Mouse (Mus musculus) midbrain, embryonic 10.5 days (tissue): ENCODE results near the gene 4930507D05Rik. TPM values are rescaled to one million over a fixed set of nuclear protein-coding genes. Genes with fewer than 3 reads are reported as not detected.

ENCODE experiments used
- DNase-seq: peaks from one replicate; pipeline ENCODE4 v3.0.0-alpha.2; 2017; ENCODE audit warnings: low spot score
- H3K27ac ChIP-seq: fragments of 300-500 bp; sonication (generic); replicated peaks from 2 replicates; pipeline ENCODE4 v1.5.1; 2016; ENCODE audit warnings: mild to moderate bottlenecking
- H3K27me3 ChIP-seq: fragments of 300-500 bp; sonication (generic); 2 replicates; pipeline ENCODE4 v1.6.1; 2016; ENCODE audit warnings: low read depth, mild to moderate bottlenecking; ENCODE audit not compliant: poor library complexity, severe bottlenecking
- H3K36me3 ChIP-seq: fragments of 300-500 bp; sonication (generic); 2 replicates; pipeline ENCODE4 v1.6.1; 2016; ENCODE audit warnings: mild to moderate bottlenecking, moderate library complexity
- H3K4me1 ChIP-seq: fragments of 300-500 bp; sonication (generic); 2 replicates; pipeline ENCODE4 v1.6.1; 2016
- H3K4me3 ChIP-seq: fragments of 300-500 bp; sonication (generic); 2 replicates; pipeline ENCODE4 v1.5.1; 2016; ENCODE audit warnings: mild to moderate bottlenecking, moderate library complexity
- H3K9me3 ChIP-seq: fragments of 300-500 bp; sonication (generic); replicated peaks from 2 replicates; pipeline ENCODE4 v1.6.1; 2016; ENCODE audit warnings: mild to moderate bottlenecking
- WGBS: fragments of 180-500 bp; shearing (Covaris S2); methylation state at CpG from one replicate; pipeline ENCODE4 v1.1.7; 2016; 5-methylcytosine and 5-hydroxymethylcytosine counted together
- polyA plus RNA-seq: library from polyadenylated mRNA; unstranded; fragments of >200 nt; fragmentation: Nextera tagmentation; extraction: Ambion mirVana; gene quantifications from 2 replicates; pipeline ENCODE4 v1.2.1, GENCODE M21; 2016

4930507D05Rik gene
- polyA plus RNA-seq: 0.66 and 1.0 TPM in 2 replicates

DNA sequence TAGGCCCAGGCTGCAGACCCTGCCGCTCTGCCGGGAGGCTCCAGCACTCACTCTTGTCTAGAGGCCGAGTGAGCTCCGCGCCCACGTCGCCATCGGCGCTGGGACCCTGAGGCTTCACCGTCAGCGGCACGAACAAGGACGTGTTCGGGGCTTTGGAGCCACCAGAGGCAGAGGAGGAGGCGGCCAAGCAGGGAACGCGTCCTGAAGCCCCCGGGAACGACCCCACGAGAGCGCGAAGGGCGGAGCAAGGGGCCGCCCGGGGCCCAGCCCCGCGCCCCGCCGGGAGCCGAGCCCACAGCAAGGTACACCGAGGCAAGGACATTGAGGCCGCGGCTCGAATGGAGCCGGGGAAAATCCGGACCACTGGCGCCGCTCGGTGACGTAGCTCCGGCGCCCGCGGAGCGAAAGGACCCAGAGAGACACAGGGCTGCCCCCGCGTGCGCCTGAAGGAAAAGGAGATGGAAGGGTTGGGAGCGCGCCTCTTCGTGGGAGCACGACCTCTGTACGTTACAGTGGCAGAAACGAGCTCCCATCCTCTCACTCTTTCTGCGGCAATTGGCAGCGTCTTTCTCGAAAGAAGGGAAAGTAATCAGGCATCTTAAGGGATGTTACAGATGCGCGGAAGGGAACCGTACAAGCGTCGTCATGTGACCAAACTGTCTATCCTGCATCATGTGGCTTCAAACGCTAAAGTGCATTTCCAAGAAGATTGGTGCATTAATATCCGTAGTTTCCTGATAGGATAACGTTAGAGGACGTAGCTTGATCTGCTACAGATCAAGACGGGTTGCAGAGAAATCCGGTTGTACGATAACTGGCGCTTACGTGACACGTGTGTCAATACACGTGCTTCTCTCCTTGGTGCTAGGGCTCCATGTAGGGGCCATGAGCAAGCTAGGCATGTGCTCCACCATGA, at the start of gene 4930507D05Rik, which contains the start of gene Supv3l1:
4930507D05Rik (plus strand) TSS at position 126 of the 916 bp plus-strand sequence.
Supv3l1 (minus strand) TSS at position 375 of the 916 bp plus-strand sequence.
- Histone ChIP-seq H3K4me3 (peak within 1 kb of the TSS; percentile 92), H3K9me3 (no peaks in the 10 kb centered on the region), H3K36me3 (peaks cover 35% of the 10 kb centered on the region), H3K27me3 (no peaks in the 10 kb centered on the region), H3K4me1 (peaks cover 19% of the 10 kb centered on the region), H3K27ac (peak within 1 kb of the TSS; percentile 99)
- DNase-seq: peak; percentile 89
- WGBS: under 1% methylated on average over 73 of the region's 73 CpGs

DNA sequence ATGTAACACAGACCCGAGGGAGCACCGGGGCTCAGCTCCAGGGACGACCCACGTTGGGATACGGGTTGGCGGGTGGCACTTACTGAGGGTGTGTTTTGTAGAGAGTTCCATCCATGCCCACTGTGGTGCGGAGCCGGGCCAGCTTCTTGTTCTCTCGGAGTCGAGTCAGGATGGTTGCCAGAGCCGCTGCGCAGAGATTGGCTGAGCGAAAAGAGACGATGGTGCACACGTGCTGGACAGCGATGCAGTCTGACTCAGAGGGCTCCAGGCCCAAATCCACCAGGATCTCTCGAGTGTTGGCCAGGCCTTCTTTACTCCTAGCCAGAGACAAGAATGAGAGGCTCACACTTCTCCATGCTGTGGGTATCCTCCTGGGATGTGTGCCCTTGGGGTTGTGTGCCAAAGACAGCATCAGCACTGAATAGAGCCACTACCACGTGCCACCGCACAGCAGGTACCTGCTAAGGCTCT, 47.6 kb upstream of the 4930507D05Rik start:
- no peaks in the 10 kb centered on the region for H3K9me3 ChIP-seq
- peaks cover 7% of the 10 kb centered on the region for H3K4me1 ChIP-seq
- H3K27ac ChIP-seq: no peak overlapping the region
- 0 out of 2 replicates have a peak, but pooled peaks cover 11% of the 10 kb centered on the region for H3K27me3 ChIP-seq
- DNase-seq: no peak
- WGBS: 86% methylated on average over 19 of the region's 19 CpGs
- no peak overlapping the region for H3K4me3 ChIP-seq
- no peaks in the 10 kb centered on the region for H3K36me3 ChIP-seq

DNA sequence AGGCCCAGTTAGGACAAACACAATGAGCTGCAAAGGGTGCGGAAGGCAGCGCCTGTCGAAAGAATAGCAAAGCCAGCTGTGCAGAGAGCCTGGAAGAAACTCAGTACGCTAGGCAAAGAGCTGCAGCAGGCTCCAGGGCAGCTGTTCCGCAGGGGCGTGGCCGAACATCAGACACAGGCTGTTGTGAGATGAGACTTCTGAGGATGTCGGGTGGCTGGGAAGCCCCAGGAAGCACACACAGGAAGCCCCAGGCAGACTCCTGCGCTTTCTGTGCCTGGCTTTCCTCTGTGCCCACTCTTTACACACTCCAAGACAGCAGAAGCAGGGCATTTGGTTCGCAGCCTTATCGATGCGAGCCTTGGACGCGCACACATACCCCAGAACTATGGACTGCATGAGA, 44.4 kb upstream of the 4930507D05Rik start:
- H3K4me3 ChIP-seq: peak overlapping the region; percentile 14

DNA sequence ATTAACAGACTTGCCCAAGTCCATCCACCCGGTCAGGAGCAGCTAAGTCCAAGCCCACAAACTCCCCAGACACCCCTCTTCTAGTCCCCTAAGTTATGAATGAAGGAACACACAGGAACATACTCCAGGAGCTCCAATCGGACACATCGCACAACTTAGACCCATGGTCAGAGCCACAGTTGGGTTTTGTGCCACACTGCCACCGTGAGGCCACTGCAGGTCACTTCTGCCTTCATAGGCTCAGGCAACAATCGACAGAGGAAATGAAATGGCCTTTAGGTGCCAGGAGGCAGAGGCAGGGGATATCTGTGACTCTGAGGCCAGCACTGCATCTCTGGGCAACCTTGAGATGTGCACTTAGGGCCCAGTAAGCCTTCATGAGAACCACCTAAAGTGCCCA, 38.3 kb upstream of the 4930507D05Rik start:
- peak; percentile 67 for DNase-seq
- Histone ChIP-seq H3K9me3 (no peaks in the 10 kb centered on the region), H3K27me3 (peaks cover 8% of the 10 kb centered on the region; the same call in 1 of the 2 replicates), H3K4me1 (peaks cover 19% of the 10 kb centered on the region), H3K27ac (no peak overlapping the region), H3K36me3 (no peaks in the 10 kb centered on the region), H3K4me3 (no peak overlapping the region)
- 18% methylated on average over 5 of the region's 5 CpGs for WGBS

More for the DNA sequence above, 44.4 kb upstream of the 4930507D05Rik start:
- 51% methylated on average over 14 of the region's 14 CpGs for WGBS
- Histone ChIP-seq H3K36me3 (no peaks in the 10 kb centered on the region), H3K4me1 (peaks cover 7% of the 10 kb centered on the region), H3K27me3 (0 out of 2 replicates have a peak, but pooled peaks cover 19% of the 10 kb centered on the region), H3K27ac (no peak overlapping the region; the same call in 1 of the 2 replicates), H3K9me3 (no peaks in the 10 kb centered on the region)
- DNase-seq: peak; percentile 30

DNA sequence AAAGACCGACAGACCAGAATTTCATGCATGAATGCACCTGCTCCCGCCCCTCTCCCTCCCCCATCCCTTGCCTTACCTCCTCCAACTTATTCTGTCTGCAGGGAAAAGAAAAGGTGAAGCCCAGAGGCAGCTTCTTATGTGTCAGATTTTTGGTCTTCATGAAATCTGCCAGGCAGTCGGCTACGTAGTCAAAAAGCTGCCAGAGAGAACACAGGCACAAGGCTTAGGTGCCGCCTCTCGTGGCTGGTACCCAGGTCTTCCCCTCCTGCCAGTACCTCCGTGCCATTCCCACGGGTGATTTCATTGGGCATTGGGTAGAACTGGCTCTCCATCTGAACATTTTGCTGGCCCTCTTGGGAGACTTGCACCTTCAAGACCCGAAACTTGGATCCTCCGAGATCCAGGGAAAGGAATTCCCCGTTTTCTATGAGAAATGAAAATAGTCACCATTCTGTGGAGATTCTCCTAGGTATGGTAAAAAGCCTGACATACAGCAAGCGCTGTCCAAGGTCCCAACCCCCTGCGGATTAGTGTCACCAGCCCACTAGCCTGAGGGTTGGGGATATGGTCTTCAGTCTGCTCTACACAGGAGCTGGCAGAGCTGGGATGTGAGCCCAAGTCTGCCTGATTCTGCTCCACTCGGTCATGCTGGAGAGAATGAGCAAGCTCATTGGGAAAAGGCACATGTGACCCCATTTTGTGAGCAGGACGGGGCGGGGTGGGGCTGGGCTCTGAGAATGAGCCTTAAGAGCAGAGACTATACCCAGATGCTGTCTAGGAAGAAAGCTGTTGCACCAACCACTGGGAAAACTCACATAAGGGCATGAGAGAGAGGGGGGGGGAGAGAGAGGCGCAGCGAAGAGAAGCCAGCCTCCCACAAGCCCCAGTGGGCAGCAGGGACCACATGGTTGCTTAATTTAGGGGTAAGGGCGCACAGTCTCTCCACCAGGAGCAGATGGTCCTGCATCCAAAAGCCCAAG, 37.6 kb upstream of the 4930507D05Rik start:
- DNase-seq: no peak
- Histone ChIP-seq H3K36me3 (no peaks in the 10 kb centered on the region), H3K4me3 (no peak overlapping the region), H3K27me3 (peaks cover 7% of the 10 kb centered on the region; the same call in 1 of the 2 replicates), H3K9me3 (no peaks in the 10 kb centered on the region), H3K4me1 (peaks cover 24% of the 10 kb centered on the region), H3K27ac (no peak overlapping the region)
- WGBS: 70% methylated on average over 19 of the region's 19 CpGs

DNA sequence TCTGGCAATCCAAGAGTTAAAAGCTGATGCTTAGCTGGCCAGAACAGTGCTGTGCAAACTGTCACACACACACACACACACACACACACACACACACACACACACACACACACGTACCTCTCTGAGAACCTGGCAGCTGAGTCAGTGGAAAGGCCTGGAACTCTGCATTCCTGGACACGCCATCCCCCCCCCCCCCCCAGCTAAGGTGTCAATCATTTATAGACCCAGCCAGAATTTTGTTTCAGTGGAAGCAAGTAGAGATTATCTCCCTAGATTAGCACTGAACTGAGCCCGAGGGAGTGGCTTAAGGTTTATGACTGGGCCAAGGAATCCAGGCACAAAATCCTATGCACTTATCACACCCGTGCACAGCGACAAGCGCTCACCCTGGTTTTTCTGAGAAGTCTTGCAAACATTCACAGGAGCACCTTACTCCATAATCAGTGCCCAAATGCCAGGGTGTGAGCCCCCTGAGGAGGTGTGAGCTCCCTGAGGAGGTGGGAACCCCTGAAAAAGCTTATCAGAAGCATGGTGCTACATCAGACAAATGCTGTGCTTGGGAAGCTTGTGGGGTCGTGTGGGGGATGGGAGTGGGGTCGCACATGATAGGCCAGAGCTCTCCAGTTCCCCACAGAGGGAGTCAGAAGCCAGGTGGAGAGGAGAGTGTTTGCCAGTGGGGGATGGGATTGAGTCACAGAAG, 36.2 kb upstream of the 4930507D05Rik start:
- DNase-seq: no peak
- H3K4me1 ChIP-seq: peaks cover 24% of the 10 kb centered on the region
- 38% methylated on average over 8 of the region's 8 CpGs for WGBS
- no peaks in the 10 kb centered on the region; the same call in 1 of the 2 replicates for H3K27me3 ChIP-seq
- H3K9me3 ChIP-seq: no peaks in the 10 kb centered on the region
- no peak overlapping the region for H3K4me3 ChIP-seq
- no peaks in the 10 kb centered on the region for H3K36me3 ChIP-seq
- H3K27ac ChIP-seq: no peak overlapping the region

DNA sequence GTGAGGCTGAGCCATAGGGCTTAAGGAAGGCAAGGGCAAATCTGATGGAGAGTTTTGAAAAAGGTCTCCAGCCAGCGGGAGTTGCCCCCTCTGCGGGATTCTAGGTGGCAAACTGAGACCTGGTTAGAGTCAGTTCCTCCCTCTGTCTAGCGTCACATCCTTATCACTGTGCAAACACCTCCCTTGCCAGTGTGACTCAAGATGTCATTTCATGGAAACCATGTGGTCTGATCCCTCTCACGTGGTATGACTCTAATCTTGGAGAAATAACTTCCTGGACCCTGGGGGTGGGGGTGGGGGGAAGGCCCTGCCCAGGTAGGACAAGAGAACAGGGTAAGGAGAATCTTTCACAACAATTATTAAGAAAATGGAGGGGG, 35.7 kb upstream of the 4930507D05Rik start:
- Histone ChIP-seq H3K36me3 (no peaks in the 10 kb centered on the region), H3K9me3 (no peaks in the 10 kb centered on the region), H3K27me3 (no peaks in the 10 kb centered on the region; the same call in 1 of the 2 replicates), H3K27ac (no peak overlapping the region), H3K4me3 (no peak overlapping the region), H3K4me1 (peaks cover 24% of the 10 kb centered on the region)
- DNase-seq: no peak
- WGBS: 53% methylated on average over 4 of the region's 4 CpGs

DNA sequence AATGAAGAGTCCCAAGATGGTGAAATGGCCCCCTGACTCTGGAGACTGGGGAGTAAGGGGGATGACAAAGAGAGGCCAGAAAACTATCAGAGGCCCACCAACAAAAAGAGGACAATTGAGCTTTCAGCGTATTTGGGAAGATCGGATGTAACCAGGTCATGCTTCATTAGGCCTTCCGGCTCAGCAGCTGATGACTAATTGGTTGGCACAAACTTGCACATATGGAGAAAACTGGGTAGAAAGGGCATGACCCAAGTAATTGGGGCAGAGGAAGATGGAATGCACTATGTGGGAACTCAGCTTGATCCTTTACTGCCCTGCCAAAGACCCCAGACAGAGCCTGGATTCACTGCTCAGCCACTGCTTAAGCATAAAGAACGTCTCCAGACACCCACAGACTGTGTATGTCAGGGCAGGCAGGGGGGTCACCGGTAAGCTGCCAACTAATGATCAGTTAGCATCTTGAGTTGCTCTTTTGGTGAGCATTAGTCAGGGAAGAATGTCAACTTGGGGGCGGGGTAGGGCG, 30.4 kb upstream of the 4930507D05Rik start:
- no peak for DNase-seq
- no peaks in the 10 kb centered on the region for H3K9me3 ChIP-seq
- H3K36me3 ChIP-seq: no peaks in the 10 kb centered on the region
- WGBS: 69% methylated on average over 7 of the region's 7 CpGs
- no peak overlapping the region for H3K27ac ChIP-seq
- H3K4me3 ChIP-seq: no peak overlapping the region
- no peaks in the 10 kb centered on the region for H3K27me3 ChIP-seq
- H3K4me1 ChIP-seq: peaks cover 11% of the 10 kb centered on the region

DNA sequence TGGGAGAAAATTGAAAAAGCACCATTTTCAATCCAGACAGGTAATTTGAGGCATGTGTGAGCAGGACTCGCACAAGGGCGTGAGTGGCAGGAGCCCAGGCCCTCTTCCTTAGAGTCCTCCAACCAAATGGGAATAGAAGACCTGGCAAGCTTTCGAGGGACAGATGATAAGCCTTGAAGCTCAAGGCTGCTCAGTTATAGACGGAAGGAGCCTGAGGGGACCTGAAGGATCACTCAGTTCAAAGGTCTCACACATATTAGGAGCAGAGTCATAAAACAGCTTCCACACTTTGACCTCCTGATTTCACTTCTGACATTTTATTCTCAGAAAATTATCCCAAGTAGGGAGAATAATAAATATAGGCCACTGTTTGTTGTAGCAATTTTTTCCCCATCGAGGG, 29.9 kb upstream of the 4930507D05Rik start:
- Histone ChIP-seq H3K27ac (no peak overlapping the region), H3K27me3 (no peaks in the 10 kb centered on the region)

DNA sequence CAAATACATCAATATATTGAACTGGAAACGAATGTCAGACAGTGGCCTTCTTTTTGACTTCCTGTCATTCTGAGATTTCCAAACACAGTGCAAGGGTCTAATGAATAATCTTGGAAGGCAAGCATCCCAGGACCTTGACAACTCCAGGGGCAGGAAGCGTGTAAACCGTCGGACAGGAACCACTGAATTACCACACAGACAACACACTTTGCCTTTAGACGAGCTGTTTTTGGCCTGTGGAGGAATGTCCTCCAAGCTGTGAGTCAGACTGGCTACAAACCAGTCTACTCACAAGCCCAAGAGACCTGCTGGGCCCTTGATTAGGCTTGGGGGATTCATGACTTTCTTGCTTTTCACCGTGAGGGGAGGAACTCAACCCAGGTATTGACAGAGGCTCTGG, 28.9 kb upstream of the 4930507D05Rik start:
- WGBS: 82% methylated on average over 6 of the region's 6 CpGs

More for the DNA sequence above, 29.9 kb upstream of the 4930507D05Rik start:
- DNase-seq: no peak
- peaks cover 11% of the 10 kb centered on the region for H3K4me1 ChIP-seq
- H3K36me3 ChIP-seq: no peaks in the 10 kb centered on the region
- no peaks in the 10 kb centered on the region for H3K9me3 ChIP-seq
- 87% methylated on average over 5 of the region's 5 CpGs for WGBS
- H3K4me3 ChIP-seq: no peak overlapping the region

DNA sequence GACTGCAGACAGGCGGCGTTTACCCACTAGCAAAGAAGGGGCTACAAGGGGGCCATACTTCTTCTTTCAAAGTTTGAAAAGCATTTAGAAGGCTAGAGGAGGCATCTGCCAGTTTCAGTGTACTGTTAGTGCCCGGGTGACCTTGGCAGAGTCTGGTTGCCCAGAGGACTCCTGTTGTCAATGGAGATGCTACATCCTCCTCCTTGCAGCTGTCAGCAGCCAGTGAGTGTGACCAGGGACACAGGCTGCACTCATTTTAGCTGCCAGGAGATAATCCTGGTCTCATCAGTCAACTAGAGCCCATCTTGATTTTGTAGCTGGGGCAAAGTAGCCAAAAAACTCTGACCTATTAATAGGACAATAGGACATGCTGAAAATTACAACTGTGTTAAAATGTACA, 28.2 kb upstream of the 4930507D05Rik start:
- H3K4me1 ChIP-seq: peaks cover 11% of the 10 kb centered on the region
- no peaks in the 10 kb centered on the region for H3K36me3 ChIP-seq
- H3K4me3 ChIP-seq: no peak overlapping the region
- 84% methylated on average over 3 of the region's 3 CpGs for WGBS
- DNase-seq: no peak
- H3K9me3 ChIP-seq: no peaks in the 10 kb centered on the region
- no peaks in the 10 kb centered on the region for H3K27me3 ChIP-seq
- H3K27ac ChIP-seq: no peak overlapping the region

More for the DNA sequence above, 28.9 kb upstream of the 4930507D05Rik start:
- H3K27ac ChIP-seq: no peak overlapping the region
- peaks cover 13% of the 10 kb centered on the region for H3K4me1 ChIP-seq
- H3K4me3 ChIP-seq: no peak overlapping the region
- H3K36me3 ChIP-seq: no peaks in the 10 kb centered on the region
- no peaks in the 10 kb centered on the region for H3K9me3 ChIP-seq
- H3K27me3 ChIP-seq: no peaks in the 10 kb centered on the region
- no peak for DNase-seq
